In the genomic region with DNA sequence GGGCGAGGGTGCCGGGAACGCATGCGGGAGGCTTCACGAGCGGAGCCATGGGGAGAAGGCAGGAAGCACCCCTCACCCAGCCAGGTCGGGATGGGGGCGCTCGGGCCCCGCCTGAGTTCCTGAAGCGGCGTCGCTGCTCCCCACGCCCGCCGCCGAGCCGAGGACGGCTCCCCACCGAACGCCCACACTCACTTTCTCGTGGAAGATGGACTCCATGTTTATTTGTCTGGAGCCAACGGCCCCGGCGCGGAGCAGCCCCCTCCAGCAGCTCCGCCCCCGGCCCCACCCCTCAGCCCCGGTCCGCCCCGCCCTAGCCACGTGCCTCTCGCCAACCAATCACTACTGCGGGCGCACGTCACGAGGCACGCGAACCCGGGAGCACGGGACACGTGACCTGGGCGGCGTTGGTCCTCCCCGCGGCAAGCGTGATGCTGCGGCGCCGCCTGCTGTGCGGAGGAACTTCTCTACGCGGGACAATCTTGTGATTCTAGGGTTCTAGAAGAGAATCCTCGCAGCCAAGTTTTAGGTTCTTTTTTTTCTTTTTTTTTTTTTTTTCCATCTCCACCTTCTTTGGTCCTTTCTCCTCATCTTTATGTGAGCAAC, we compare ENCODE assay signal across 1 mouse cellular context.
TF ChIP-seq lines count a peak whose summit lies in the region.

TSS of gene Atxn3 (minus strand) at position 305 of the 603 bp plus-strand sequence.

TF ChIP-seq in CH12.LX, 34 proteins besides CTCF, POLR2A, EP300 and RAD21 (continued from another document):
- TF ChIP-seq IRF4 (IDR thresholded peaks at IDR 0.05; ENCODE audit: low read depth, low read length) (peak; percentile 81), CHD2 (IDR thresholded peaks at IDR 0.05; ENCODE audit: low read length) (no peak), ETS1 (conservative IDR thresholded peaks at IDR 0.05; ENCODE audit: low read depth, low read length) (no peak), ZNF384 (IDR thresholded peaks at IDR 0.05; ENCODE audit: low read depth, low read length) (peak; percentile 85), PAX5 (IDR thresholded peaks at IDR 0.05; ENCODE audit: low read length) (no peak), RCOR1 (conservative IDR thresholded peaks at IDR 0.05; ENCODE audit: low read depth, low read length) (no peak), ZC3H11A (IDR thresholded peaks at IDR 0.05; ENCODE audit: low read depth, low read length) (no peak), USF2 (conservative IDR thresholded peaks at IDR 0.05; ENCODE audit: low read depth, low read length) (peak; percentile 97), ELF1 (IDR thresholded peaks at IDR 0.05; ENCODE audit: low read depth, low read length) (peak; percentile 31), MAFK (IDR thresholded peaks at IDR 0.05; ENCODE audit: insufficient replicate concordance, low read length) (no peak), KAT2A (IDR thresholded peaks at IDR 0.05; ENCODE audit: insufficient replicate concordance, low read length) (no peak), E2F4 (IDR thresholded peaks at IDR 0.05; ENCODE audit: insufficient replicate concordance, low read depth, low read length) (no peak), BHLHE40 (IDR thresholded peaks at IDR 0.05; ENCODE audit: low read depth, low read length) (peak; percentile 100), UBTF (IDR thresholded peaks at IDR 0.05; ENCODE audit: low read depth, low read length) (0 out of 2 replicates have a peak, but pooled peaks have one; percentile 54), GABPA (IDR thresholded peaks at IDR 0.05; ENCODE audit: insufficient replicate concordance, low read depth, low read length) (no peak), POLR2AphosphoS2 (IDR thresholded peaks at IDR 0.05; ENCODE audit: low read depth, low read length) (no peak)
